ENCODE assay signal across 18 mouse cellular contexts in the genomic region with DNA sequence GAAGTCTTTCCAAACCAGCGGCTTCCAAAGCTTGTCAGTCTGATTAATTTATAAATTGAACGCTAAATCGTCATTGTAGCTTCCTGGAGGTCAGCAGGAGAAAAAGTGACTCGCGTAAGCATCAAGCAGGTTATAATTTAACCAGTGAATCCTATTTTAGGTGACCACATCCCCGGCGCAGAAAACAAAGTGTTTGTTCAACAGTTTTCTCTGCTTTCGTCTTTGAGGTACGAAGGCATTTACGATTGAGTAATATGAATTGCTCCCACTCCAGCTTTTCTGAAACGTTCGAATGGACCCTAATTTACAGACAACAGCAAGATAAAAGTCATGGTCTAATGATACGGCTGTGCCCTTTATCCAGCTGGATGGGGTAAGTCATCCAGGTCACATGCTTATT. TPM values are rescaled to one million over a fixed set of nuclear protein-coding genes. Genes with fewer than 3 reads are reported as not detected.
DNase-seq lines count a peak whose midpoint lies in the region; ATAC-seq and TF ChIP-seq lines count a peak whose summit lies in the region.
"Had no signal": no experiment of that assay in that cellular context is flagged by ENCODE, and none has a peak within 500 bp of the region (broad histone marks: within the 10 kb centered on the region; RNA-seq: fewer than 3 reads in every experiment).

No protein-coding gene starts in this region.

- H3K36me3 ChIP-seq in heart, postnatal 0 days (replicated peaks; ENCODE audit: control insufficient read depth, insufficient read depth, low read length): no peaks in the 10 kb centered on the region
- no peaks in the 10 kb centered on the region for H3K36me3 ChIP-seq in heart, adult 2 months (ENCODE audit: control insufficient read depth, insufficient read depth, low read length)
- H3K36me3 ChIP-seq in kidney, embryonic 14.5 days (ENCODE audit: control insufficient read depth, insufficient read depth, low read length): no peaks in the 10 kb centered on the region
- H3K36me3 ChIP-seq in liver, embryonic 14.5 days (replicated peaks; ENCODE audit: control insufficient read depth, insufficient read depth, low read depth): no peaks in the 10 kb centered on the region
- no peaks in the 10 kb centered on the region for H3K36me3 ChIP-seq in midbrain, embryonic 16.5 days (ENCODE audit: control insufficient read depth, insufficient read depth, low read length)
- H3K36me3 ChIP-seq: heart, embryonic 13.5 days; limb, embryonic 15.5 days; midbrain, embryonic 12.5 days; neural tube, embryonic 13.5 days had no signal

- ATAC-seq in heart, postnatal 0 days (ENCODE audit: insufficient read depth, low read depth): no peak
- no peak for ATAC-seq in kidney, embryonic 14.5 days (ENCODE audit: low FRiP score, low TSS enrichment)
- no peak for ATAC-seq in Patski
- ATAC-seq in liver, embryonic 14.5 days (ENCODE audit: insufficient read depth): no peak
- no peak for ATAC-seq in midbrain, embryonic 16.5 days
- ATAC-seq: hindbrain, embryonic 16.5 days had no signal

- H3K4me3 ChIP-seq in heart, postnatal 0 days (ENCODE audit: low read depth, low read length): no peak overlapping the region
- H3K4me3 ChIP-seq in heart, adult 2 months: no peak overlapping the region
- H3K4me3 ChIP-seq in kidney, embryonic 14.5 days (ENCODE audit: low read length): no peak overlapping the region
- H3K4me3 ChIP-seq in liver, embryonic 14.5 days (ENCODE audit: insufficient read depth in 1 of 2, low read depth in 2 of 2, low read length in 2 of 2): no peak overlapping the region
- no peak overlapping the region for H3K4me3 ChIP-seq in midbrain, embryonic 16.5 days (ENCODE audit: low read depth, low read length)
- H3K4me3 ChIP-seq: heart, embryonic 13.5 days; limb, embryonic 15.5 days; midbrain, embryonic 12.5 days; neural tube, embryonic 13.5 days had no signal

- in situ Hi-C loops in Patski (cut with MboI; ENCODE audit: low pct_unique_long_range_greater_than_20kb): no loop called here

- no peaks in the 10 kb centered on the region for H3K27me3 ChIP-seq in heart, postnatal 0 days (ENCODE audit: control insufficient read depth, insufficient read depth, low read length)
- H3K27me3 ChIP-seq in heart, adult 2 months (ENCODE audit: control insufficient read depth, insufficient read depth, low read length): no peaks in the 10 kb centered on the region
- H3K27me3 ChIP-seq in kidney, embryonic 14.5 days (ENCODE audit: control insufficient read depth, insufficient read depth, low read length): no peaks in the 10 kb centered on the region
- no peaks in the 10 kb centered on the region for H3K27me3 ChIP-seq in Patski
- H3K27me3 ChIP-seq in liver, embryonic 14.5 days (ENCODE audit: control insufficient read depth, insufficient read depth, low read length): no peaks in the 10 kb centered on the region; the same call in 1 of the 2 replicates
- no peaks in the 10 kb centered on the region for H3K27me3 ChIP-seq in midbrain, embryonic 16.5 days (ENCODE audit: control insufficient read depth, insufficient read depth, low read depth, low read length)
- H3K27me3 ChIP-seq: heart, embryonic 13.5 days; limb, embryonic 15.5 days; midbrain, embryonic 12.5 days; neural tube, embryonic 13.5 days had no signal

- no peak for DNase-seq in heart, postnatal 0 days (ENCODE audit: low spot score)
- no peak for DNase-seq in heart, adult 2 months
- DNase-seq in kidney, adult 9 months: peak; percentile 84
- peak; percentile 10 for DNase-seq in Patski (ENCODE audit: low read depth, low spot score)
- DNase-seq in liver, embryonic 14.5 days (ENCODE audit: low read depth in 3 of 3, low spot score in 3 of 3): no peak
- DNase-seq in cerebellum, adult 9-11 months: no peak
- DNase-seq: cerebellum, adult 18-20 months; cerebellum, postnatal 36 days; gastrocnemius, adult 2 months; heart, postnatal 4 days; lung, postnatal 10 days had no signal

- CTCF ChIA-PET in Patski (lab: Charles Lee): interaction anchor here (1.4 kb wide), 1 partner anchor 206 kb away, joined by 3 read pairs; no protein-coding TSS in a partner anchor

- no peak for TF ChIP-seq EP300 in heart, postnatal 0 days (IDR thresholded peaks at IDR 0.05; ENCODE audit: low read depth)
- TF ChIP-seq EP300 in heart, adult 2 months (IDR thresholded peaks at IDR 0.05; ENCODE audit: insufficient read depth, low read depth, low read length): no peak
- TF ChIP-seq EP300 in liver, embryonic 14.5 days (IDR thresholded peaks at IDR 0.05; ENCODE audit: low read depth): no peak

- intact Hi-C loops in heart, adult 2 months (cut with DNase I): no loop called here

- POLR2A ChIA-PET in Patski (lab: Charles Lee): no interaction called here

- no peak overlapping the region for H3K27ac ChIP-seq in heart, postnatal 0 days (ENCODE audit: low read depth)
- H3K27ac ChIP-seq in heart, adult 2 months: no peak overlapping the region
- no peak overlapping the region for H3K27ac ChIP-seq in kidney, embryonic 14.5 days (ENCODE audit: low read depth, low read length)
- H3K27ac ChIP-seq in liver, embryonic 14.5 days: no peak overlapping the region
- no peak overlapping the region for H3K27ac ChIP-seq in midbrain, embryonic 16.5 days (ENCODE audit: low read length)
- H3K27ac ChIP-seq: heart, embryonic 13.5 days; limb, embryonic 15.5 days; midbrain, embryonic 12.5 days; neural tube, embryonic 13.5 days had no signal

- WGBS in heart, postnatal 0 days: 90% methylated on average over 13 of the region's 13 CpGs
- 90% methylated on average over 13 of the region's 13 CpGs for WGBS in heart, adult 2 months
- WGBS in kidney, embryonic 14.5 days: 62% methylated on average over 13 of the region's 13 CpGs
- WGBS in liver, embryonic 14.5 days (ENCODE audit: insufficient replicate concordance): 68% methylated on average over 13 of the region's 13 CpGs
- WGBS in midbrain, embryonic 16.5 days: 92% methylated on average over 13 of the region's 13 CpGs

- no peaks in the 10 kb centered on the region for H3K4me1 ChIP-seq in heart, postnatal 0 days (ENCODE audit: control insufficient read depth, insufficient read depth)
- H3K4me1 ChIP-seq in heart, adult 2 months (ENCODE audit: control insufficient read depth, insufficient read depth, low read length): no peaks in the 10 kb centered on the region
- no peaks in the 10 kb centered on the region for H3K4me1 ChIP-seq in kidney, embryonic 14.5 days (ENCODE audit: control insufficient read depth, insufficient read depth, low read length)
- H3K4me1 ChIP-seq in liver, embryonic 14.5 days (replicated peaks; ENCODE audit: control insufficient read depth in 2 of 2, insufficient read depth in 2 of 2, low read length in 1 of 2): peaks cover 4 to 14% of the 10 kb centered on the region in 2 experiments; a peak in 3 of 4 replicates
- no peaks in the 10 kb centered on the region for H3K4me1 ChIP-seq in midbrain, embryonic 16.5 days (ENCODE audit: control insufficient read depth, insufficient read depth, low read length)
- H3K4me1 ChIP-seq: limb, embryonic 15.5 days; midbrain, embryonic 12.5 days; neural tube, embryonic 13.5 days had no signal

- no peaks in the 10 kb centered on the region for H3K79me2 ChIP-seq in heart, adult 2 months (replicated peaks; ENCODE audit: control insufficient read depth, insufficient read depth, low read length)

- no peak for TF ChIP-seq POLR2A in heart, adult 2 months (IDR thresholded peaks at IDR 0.05; ENCODE audit: insufficient read depth, low read depth, low read length)

- H3K9me3 ChIP-seq in heart, postnatal 0 days (replicated peaks; ENCODE audit: control insufficient read depth, low read length): no peaks in the 10 kb centered on the region
- H3K9me3 ChIP-seq in kidney, embryonic 14.5 days (ENCODE audit: control insufficient read depth, low read length): no peaks in the 10 kb centered on the region
- H3K9me3 ChIP-seq in liver, embryonic 14.5 days (ENCODE audit: control insufficient read depth, low read length): no peaks in the 10 kb centered on the region
- no peaks in the 10 kb centered on the region for H3K9me3 ChIP-seq in midbrain, embryonic 16.5 days (replicated peaks; ENCODE audit: control insufficient read depth, low read length, poor library complexity, severe bottlenecking)
- H3K9me3 ChIP-seq: heart, embryonic 13.5 days; limb, embryonic 15.5 days; midbrain, embryonic 12.5 days; neural tube, embryonic 13.5 days had no signal

- TF ChIP-seq CTCF in heart, postnatal 0 days (IDR thresholded peaks at IDR 0.05; ENCODE audit: low read depth): no peak
- TF ChIP-seq CTCF in heart, adult 2 months (IDR thresholded peaks at IDR 0.05): no peak
- no peak for TF ChIP-seq CTCF in Patski (IDR thresholded peaks at IDR 0.05)
- TF ChIP-seq CTCF in liver, embryonic 14.5 days (IDR thresholded peaks at IDR 0.05; ENCODE audit: low read depth): no peak

- peak overlapping the region; percentile 50; the same call in 1 of the 2 replicates for H3K4me2 ChIP-seq in heart, postnatal 0 days (ENCODE audit: low read depth, low read length)
- H3K4me2 ChIP-seq in kidney, embryonic 14.5 days (replicated peaks; ENCODE audit: low read depth, low read length): no peak overlapping the region
- peak overlapping the region; percentile 11; the same call in 1 of the 2 replicates for H3K4me2 ChIP-seq in liver, embryonic 14.5 days (ENCODE audit: low read depth)
- H3K4me2 ChIP-seq in midbrain, embryonic 16.5 days (ENCODE audit: low read length): no peak overlapping the region
- H3K4me2 ChIP-seq: limb, embryonic 15.5 days; midbrain, embryonic 12.5 days; neural tube, embryonic 13.5 days had no signal

- H3K9ac ChIP-seq in heart, postnatal 0 days (replicated peaks; ENCODE audit: low read depth, low read length): no peak overlapping the region
- no peak overlapping the region for H3K9ac ChIP-seq in heart, adult 2 months (ENCODE audit: low read depth, low read length)
- no peak overlapping the region for H3K9ac ChIP-seq in kidney, embryonic 14.5 days (ENCODE audit: low read depth, low read length)
- no peak overlapping the region for H3K9ac ChIP-seq in liver, embryonic 14.5 days (replicated peaks)
- no peak overlapping the region for H3K9ac ChIP-seq in midbrain, embryonic 16.5 days (ENCODE audit: low read depth, low read length)
- H3K9ac ChIP-seq: heart, embryonic 13.5 days; limb, embryonic 15.5 days; midbrain, embryonic 12.5 days; neural tube, embryonic 13.5 days had no signal

RNA-seq across cellular contexts. Expression of gene Slc16a10, which starts 21.9 kb away (rescaled TPM):
- 14.2 and 15.6 TPM in 2 replicates for total RNA-seq in heart, postnatal 0 days (2014; rRNA removed; ENCODE audit: low replicate concordance)
- 11.6 and 12.4 TPM in 2 replicates for polyA plus RNA-seq in heart, postnatal 0 days (2015; fragmentation: Nextera tagmentation; extraction: Ambion mirVana)
- 10 to 100 TPM; 21.0 to 21.9 TPM for total RNA-seq in heart, adult 2 months (2021)
- polyA plus RNA-seq in heart, adult 2 months (2012; rRNA removed): 15.3 and 28.3 TPM in 2 replicates
- polyA plus RNA-seq in kidney, embryonic 14.5 days (2014; fragmentation: Nextera tagmentation; extraction: Ambion mirVana): 4.2 and 9.2 TPM in 2 replicates
- polyA plus RNA-seq in Patski (2021): 9.1 TPM
- 32.8 and 33.8 TPM in 2 replicates for polyA plus RNA-seq in liver, embryonic 14.5 days (2012; rRNA removed)
- polyA plus RNA-seq in liver, embryonic 14.5 days (2014; fragmentation: Nextera tagmentation; extraction: Ambion mirVana): 63.5 and 69.3 TPM in 2 replicates
- 1.9 and 4.1 TPM in 2 replicates for polyA plus RNA-seq in midbrain, embryonic 16.5 days (2015; fragmentation: Nextera tagmentation; extraction: Ambion mirVana)

Comparison
In these comparisons a context has a peak if more than half of its experiments do, and no peak if none do; other contexts are left out.
1. DNase-seq: peak in kidney, adult 9 months (single experiment) and Patski (single experiment); none in heart, postnatal 0 days (single experiment), heart, adult 2 months (0 of 2), liver, embryonic 14.5 days (0 of 3) and cerebellum, adult 9-11 months (single experiment).
2. H3K4me2 ChIP-seq: peak in heart, postnatal 0 days (single experiment) and liver, embryonic 14.5 days (single experiment); none in kidney, embryonic 14.5 days (single experiment) and midbrain, embryonic 16.5 days (single experiment).